Mouse (Mus musculus) megakaryocyte-erythroid progenitor cell, adult 5-6 weeks (primary cell): ENCODE results near the gene Zfp772. TPM values are rescaled to one million over a fixed set of nuclear protein-coding genes. Genes with fewer than 3 reads are reported as not detected.
"Not testable (repeated sequence)": the region's sequence is repeated elsewhere in the genome, so short reads cannot be mapped to it uniquely, and the experiment has no call there.

Experiments
- ATAC-seq: replicated peaks from 2 replicates; pipeline ENCODE4 v1.8.0; 2016; ENCODE audit warnings: mild to moderate bottlenecking, inconsistent platforms; ENCODE audit not compliant: severe bottlenecking, poor library complexity, low FRiP score, low TSS enrichment
- total RNA-seq, 2 experiments: library from RNA; stranded (forward) in 1 of 2; stranded (reverse) in 1 of 2; fragments of 200-1000, 215-1000 nt in 1 of 2; fragments of >200 nt in 1 of 2; fragmentation: Nextera tagmentation in 1 of 2; gene quantifications; 2 replicates each; pipeline ENCODE4 v1.2.3; 2014 to 2017

Gene Zfp772
- 1.1 and 1.7 TPM in 2 replicates for total RNA-seq (2014; fragmentation: Nextera tagmentation)
- 3.0 and 3.5 TPM in 2 replicates for total RNA-seq (2017)

GRCm38 (mm10) chr7:7209313-7210151 lies at the start of gene Zfp772:
Gene Zfp772, minus strand, starts transcription at chr7:7209998.
- ATAC-seq, result not testable (repeated sequence)

GRCm38 (mm10) chr7:7247228-7247627 lies 37.4 kb upstream of the Zfp772 start, which contains the start of gene Vmn2r29:
Gene Vmn2r29, minus strand, starts transcription at chr7:7247328.
- ATAC-seq, result not testable (repeated sequence)

GRCm38 (mm10) chr7:7188191-7188942 lies 21.4 kb downstream of the Zfp772 start:
- ATAC-seq, result peak; percentile 100

GRCm38 (mm10) chr7:7187417-7188190 lies 22.2 kb downstream of the Zfp772 start:
- peak; percentile 50 for ATAC-seq

- no peak for ATAC-seq
Measured at GRCm38 (mm10) chr7:7185897-7186296, 23.9 kb downstream of the Zfp772 start.

- ATAC-seq, result peak; percentile 99
Measured at GRCm38 (mm10) chr7:7171227-7172147, 38.3 kb downstream of the Zfp772 start, which contains the start of gene Zfp418. Gene Zfp418, plus strand, starts transcription at chr7:7171330.

Other genes with a start within 250 kb of the Zfp772 start
- not detected in 2 replicates for gene Aurkc, start 214.7 kb downstream of the Zfp772 start, total RNA-seq (2014; fragmentation: Nextera tagmentation)
- gene Aurkc, start 214.7 kb downstream of the Zfp772 start, total RNA-seq (2017), result not detected in 2 replicates
- gene Zfp954, start 88.5 kb downstream of the Zfp772 start, total RNA-seq (2014; fragmentation: Nextera tagmentation), result 12.0 and 13.7 TPM in 2 replicates
- 4.4 and 13.8 TPM in 2 replicates for gene Zfp954, start 88.5 kb downstream of the Zfp772 start, total RNA-seq (2017)
- 1.0 TPM in 2 replicates for gene Zfp773, start 73.2 kb downstream of the Zfp772 start, total RNA-seq (2014; fragmentation: Nextera tagmentation)
- 1.5 and 4.3 TPM in 2 replicates for gene Zfp773, start 73.2 kb downstream of the Zfp772 start, total RNA-seq (2017)
- 1.6 and 6.9 TPM in 2 replicates for gene Zfp418, start 38.7 kb downstream of the Zfp772 start, total RNA-seq (2014; fragmentation: Nextera tagmentation)
- gene Zfp418, start 38.7 kb downstream of the Zfp772 start, total RNA-seq (2017), result 2.2 and 2.3 TPM in 2 replicates
- 0.46 TPM in 1 of 2 replicates, not detected in the other for gene Vmn2r29, start 37.3 kb upstream of the Zfp772 start, total RNA-seq (2014; fragmentation: Nextera tagmentation)
- gene Vmn2r29, start 37.3 kb upstream of the Zfp772 start, total RNA-seq (2017), result not detected in 2 replicates
- gene Gm45844, start 68.3 kb upstream of the Zfp772 start, total RNA-seq (2014; fragmentation: Nextera tagmentation), result 0.48 and 3.8 TPM in 2 replicates
- 4.4 TPM in 1 of 2 replicates, not detected in the other for gene Gm45844, start 68.3 kb upstream of the Zfp772 start, total RNA-seq (2017)
- gene Clcn4, start 90.9 kb upstream of the Zfp772 start, total RNA-seq (2014; fragmentation: Nextera tagmentation), result 26.5 and 28.8 TPM in 2 replicates
- gene Clcn4, start 90.9 kb upstream of the Zfp772 start, total RNA-seq (2017), result 26.7 and 32.5 TPM in 2 replicates
- gene Vmn2r30, start 127.6 kb upstream of the Zfp772 start, total RNA-seq (2014; fragmentation: Nextera tagmentation), result 0.04 TPM in 1 of 2 replicates, not detected in the other
- not detected in 2 replicates for gene Vmn2r30, start 127.6 kb upstream of the Zfp772 start, total RNA-seq (2017)
- not detected in 2 replicates for gene Gm45783, start 164.6 kb upstream of the Zfp772 start, total RNA-seq (2014; fragmentation: Nextera tagmentation)
- not detected in 2 replicates for gene Gm45783, start 164.6 kb upstream of the Zfp772 start, total RNA-seq (2017)
- gene Vmn2r31, start 189.7 kb upstream of the Zfp772 start, total RNA-seq (2014; fragmentation: Nextera tagmentation), result not detected in 2 replicates
- not detected in 2 replicates for gene Vmn2r31, start 189.7 kb upstream of the Zfp772 start, total RNA-seq (2017)